Mouse (Mus musculus) brain, embryonic 18.5 days (tissue): ENCODE results near the gene Armc5.

Source experiments
- DNase-seq: peaks from one replicate; pipeline ENCODE4 v3.0.0-alpha.2; 2012; ENCODE audit warnings: low read depth, low spot score

The Armc5 gene

GRCm38 (mm10) chr7:128236856-128237592 lies at the start of gene Armc5:
Gene Armc5 (plus strand): TSS chr7:128237342.
- peak; percentile 10 for DNase-seq

DNA sequence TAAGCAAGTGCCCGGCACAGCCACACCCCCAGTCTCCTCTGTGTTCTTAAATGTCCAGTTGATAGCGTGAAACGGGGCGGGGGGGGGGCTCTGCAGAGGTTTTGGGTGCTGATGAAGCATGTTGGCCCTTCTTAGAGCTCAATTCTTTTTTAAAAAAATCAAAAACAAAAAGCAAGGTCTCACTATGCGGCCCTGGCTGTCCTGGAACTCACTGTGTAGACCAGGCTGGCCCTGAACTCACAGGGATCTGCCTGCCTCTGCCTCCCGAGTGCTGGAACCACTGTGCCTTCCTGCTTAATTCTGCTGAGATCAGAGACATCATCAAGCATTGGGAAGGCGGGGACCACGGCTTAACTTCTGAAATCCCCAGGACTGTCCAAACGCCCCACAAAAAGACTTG lies 35.5 kb upstream of the Armc5 start:
- DNase-seq, result no peak

DNA sequence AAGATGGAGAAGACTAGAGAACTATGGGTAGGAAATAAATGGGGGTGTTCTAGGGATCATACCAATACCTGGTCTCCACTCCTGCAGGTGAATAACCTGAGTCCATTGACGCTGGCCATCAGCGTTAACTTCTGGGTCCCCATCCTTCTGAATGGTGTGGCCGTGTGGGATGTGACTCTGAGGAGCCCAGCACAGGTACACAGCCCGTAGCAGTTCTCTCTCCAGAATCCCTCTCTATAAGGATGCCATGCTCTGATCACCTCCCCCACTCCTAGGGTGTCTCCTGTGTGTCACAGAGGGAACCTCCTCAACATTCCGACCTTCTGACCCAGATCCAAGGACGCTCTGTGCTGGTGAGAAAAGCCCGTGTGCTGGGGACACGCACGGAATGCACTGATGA lies 34.1 kb upstream of the Armc5 start:
- no peak for DNase-seq

- no peak for DNase-seq
Observed at GRCm38 (mm10) chr7:128204179-128204578, 33.0 kb upstream of the Armc5 start.

DNA sequence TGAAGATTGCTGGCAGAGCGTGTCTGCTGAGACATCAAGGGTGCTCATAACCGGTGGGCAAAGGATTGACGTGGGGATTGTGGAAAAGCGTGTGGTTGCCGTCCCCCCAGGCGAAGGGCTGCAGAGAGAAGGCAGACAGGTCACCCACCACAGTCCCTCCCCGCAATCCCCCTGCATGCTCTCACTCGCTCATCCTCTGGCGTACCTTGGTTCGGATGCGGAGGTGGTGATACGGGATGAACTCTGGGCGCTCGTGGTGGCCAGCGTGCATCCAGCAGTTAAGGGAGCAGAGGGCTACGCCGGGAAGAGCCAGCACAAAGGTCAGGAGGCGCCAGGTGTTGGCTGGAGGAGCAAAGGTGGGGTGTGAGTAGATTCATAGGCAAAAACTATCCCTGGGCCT lies 31.4 kb upstream of the Armc5 start:
- no peak for DNase-seq

GRCm38 (mm10) chr7:128206152-128206551 lies 31.0 kb upstream of the Armc5 start, which contains the start of gene Cox6a2:
Gene Cox6a2 (minus strand): TSS chr7:128206387.
- no peak for DNase-seq

GRCm38 (mm10) chr7:128208187-128208586 lies 29.0 kb upstream of the Armc5 start:
- peak; percentile 36 for DNase-seq

- no peak for DNase-seq
Observed at GRCm38 (mm10) chr7:128209826-128210225, 27.3 kb upstream of the Armc5 start.

DNA sequence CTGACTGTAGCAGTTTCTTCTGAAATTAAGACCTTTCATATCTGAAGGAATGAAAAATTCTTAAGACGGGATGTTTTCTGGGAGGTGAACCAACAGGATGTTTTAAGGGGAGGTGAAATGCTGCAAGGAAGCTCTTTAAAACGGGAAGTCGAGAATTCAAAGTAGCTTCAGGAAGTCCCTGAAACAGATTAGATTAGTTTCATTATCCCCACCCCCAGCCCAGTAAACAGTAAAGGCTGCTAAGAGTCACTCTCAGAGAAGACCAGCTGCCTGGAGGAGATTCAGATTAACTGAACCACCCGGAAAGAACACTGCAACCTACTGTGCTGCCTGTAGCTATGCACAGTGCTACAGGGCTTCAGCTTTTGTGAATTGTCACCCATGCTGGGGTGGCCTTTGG lies 17.2 kb upstream of the Armc5 start:
- no peak for DNase-seq

DNA sequence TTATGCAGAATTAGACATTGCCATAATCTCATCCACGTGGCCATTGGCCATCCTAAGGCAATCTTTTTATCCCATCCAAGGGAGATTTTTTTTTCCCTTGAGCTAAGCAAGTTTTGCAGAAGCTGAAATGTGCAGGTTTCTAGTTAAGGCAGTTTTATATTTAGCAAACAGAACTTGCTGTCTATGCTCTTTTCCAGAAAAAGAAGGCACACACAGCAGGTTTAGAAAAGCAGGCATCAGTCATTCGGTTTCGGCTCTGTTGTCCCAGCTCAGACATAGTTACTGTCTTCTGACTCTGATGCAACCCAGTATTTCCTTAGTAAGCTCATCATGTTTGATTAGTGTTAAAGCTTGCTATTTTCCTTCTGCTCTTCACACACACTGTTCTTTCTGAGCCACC lies 16.2 kb upstream of the Armc5 start:
- no peak for DNase-seq

- DNase-seq, result no peak
Observed at GRCm38 (mm10) chr7:128231741-128232140, 5.4 kb upstream of the Armc5 start.

DNA sequence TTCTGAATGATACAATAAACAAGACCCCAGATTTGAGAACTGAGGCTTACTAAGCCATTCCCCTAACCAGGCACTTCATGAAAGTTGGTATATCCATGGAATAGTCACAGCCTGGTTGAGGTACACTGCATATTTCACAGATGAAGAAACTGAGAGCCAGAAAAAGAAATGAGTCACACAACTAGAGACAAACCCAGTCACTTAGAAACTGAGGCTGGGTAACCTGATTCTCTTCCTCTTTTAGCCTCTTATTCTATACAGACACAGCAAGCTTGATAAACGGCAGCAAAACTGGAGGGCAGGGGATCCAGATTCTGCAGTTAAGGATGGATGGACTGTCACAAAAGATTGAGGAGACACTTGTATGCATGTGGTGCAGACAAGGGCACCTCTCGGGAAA lies 2.3 kb upstream of the Armc5 start:
- DNase-seq, result no peak

GRCm38 (mm10) chr7:128235481-128235880 lies 1.7 kb upstream of the Armc5 start:
- DNase-seq, result no peak

DNA sequence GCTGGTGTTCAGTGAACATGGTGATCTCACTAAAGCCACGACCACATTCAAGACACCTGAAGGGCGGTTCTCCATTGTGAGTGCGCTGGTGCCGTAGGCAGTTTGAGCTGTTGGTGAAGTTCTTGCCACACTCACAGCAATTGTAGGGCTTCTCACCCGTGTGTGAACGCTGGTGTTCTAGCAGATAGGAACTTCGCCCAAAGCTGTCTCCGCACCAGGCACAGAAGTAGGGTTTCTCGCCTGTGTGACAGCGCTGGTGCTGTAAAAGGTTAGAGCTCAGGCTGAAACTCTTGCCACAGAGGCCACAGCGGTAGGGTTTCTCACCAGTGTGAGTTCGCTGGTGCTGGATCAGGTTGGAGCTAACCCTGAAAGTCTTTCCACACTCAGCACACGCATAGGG lies 716 bp upstream of the Armc5 start:
- DNase-seq, result no peak

- DNase-seq, result peak; percentile 4
Observed at GRCm38 (mm10) chr7:128237593-128237926, 418 bp downstream of the Armc5 start.

GRCm38 (mm10) chr7:128237927-128238778 lies 1.0 kb downstream of the Armc5 start, which contains the start of gene 9130023H24Rik:
Gene 9130023H24Rik (minus strand): TSS chr7:128238031.
- peak; percentile 95 for DNase-seq

DNA sequence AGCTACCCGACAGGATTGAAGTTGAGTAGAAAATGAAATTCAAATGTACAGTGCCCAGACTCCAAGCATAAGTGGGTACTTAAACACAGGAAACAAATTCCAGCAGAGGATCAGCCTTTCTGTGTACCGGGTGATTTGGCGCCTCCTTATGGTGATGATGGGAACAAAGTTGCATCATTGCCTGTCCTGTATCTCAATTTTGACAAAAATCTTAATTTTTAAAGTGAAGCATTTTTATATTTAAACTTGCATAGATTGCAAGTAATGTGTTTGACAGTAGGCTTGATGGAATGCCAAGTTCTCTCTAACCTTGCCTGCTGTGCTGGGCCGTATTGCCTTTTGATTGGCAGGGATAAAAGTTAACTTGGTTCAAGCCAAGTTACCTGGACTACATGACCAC lies 1.8 kb downstream of the Armc5 start:
- DNase-seq, result no peak

DNA sequence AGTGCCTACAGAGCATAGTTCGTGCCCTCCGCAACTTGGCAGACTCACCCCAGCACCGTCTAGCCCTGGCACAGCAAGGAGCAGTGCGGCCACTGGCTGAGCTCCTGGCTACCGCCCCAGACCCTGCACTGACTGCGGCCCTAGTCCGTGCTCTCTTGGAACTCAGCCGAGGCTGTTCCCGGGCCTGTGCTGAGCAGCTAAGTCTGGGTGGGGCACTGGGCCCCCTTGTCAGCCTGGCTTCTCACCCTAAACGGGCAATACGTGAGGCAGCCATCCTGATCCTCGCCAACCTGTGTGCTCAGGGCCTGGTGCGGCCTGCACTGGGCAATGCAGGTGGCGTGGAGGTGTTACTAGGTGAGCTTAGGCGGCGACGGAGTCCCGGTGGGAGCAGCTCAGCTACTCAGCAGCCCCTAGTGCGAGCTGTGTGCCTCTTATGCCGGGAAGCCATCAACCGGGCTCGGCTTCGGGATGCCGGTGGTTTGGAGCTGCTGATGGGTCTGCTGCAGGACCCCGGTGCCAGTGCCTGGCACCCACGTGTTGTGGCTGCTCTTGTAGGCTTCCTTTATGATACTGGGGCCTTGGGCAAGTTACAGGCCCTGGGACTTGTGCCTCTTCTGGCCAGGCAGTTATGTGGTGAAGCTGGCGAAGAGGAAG lies 3.1 kb downstream of the Armc5 start:
- DNase-seq, result no peak

GRCm38 (mm10) chr7:128242331-128242730 lies 5.2 kb downstream of the Armc5 start:
- no peak for DNase-seq

DNA sequence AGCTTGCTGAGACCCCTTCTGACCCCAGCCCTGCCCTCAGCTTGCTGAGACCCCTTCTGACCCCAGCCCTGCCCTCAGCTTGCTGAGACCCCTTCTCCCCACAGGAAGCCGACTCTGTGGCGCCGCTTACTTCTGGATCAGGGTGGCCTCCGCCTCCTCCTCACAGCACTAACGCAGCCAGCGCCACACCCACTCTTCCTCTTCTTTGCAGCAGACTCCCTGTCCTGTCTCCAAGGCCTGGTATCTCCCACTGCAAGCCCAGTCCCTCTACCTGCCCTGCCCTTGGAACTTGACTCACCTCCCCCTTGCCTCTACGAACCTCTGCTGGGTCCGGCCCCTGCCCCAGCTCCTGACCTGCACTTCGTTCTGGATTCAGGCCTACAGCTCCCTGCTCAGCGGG lies 6.8 kb downstream of the Armc5 start:
- no peak for DNase-seq

DNA sequence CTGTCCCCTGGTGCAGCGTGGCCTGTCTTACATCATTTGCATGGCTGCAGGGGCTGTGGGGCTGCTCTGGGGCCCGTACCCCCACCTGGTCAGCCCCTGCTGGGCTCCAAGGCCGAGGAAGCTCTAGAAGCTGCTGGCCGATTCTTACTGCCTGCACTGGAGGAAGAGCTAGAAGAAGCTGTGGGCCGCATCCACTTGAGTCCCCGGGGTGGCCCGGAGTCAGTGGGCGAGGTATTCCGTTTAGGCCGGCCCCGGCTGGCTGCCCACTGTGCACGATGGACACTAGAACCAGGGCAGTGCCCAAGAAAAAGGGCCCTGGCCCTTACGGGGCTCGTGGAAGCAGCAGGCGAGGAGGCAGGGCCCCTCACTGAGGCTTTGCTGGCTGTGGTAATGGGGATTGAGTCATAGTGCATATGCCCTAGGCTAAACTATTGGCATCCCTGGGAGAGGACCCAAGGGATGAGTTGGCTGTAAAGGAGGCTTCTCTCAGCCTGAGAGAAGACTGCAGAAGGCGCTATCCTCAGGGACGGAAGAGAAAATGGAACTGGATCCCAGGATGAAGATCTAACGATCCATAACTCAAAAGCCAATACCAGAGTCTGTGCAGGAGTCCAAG lies 7.4 kb downstream of the Armc5 start:
- DNase-seq, result no peak

DNA sequence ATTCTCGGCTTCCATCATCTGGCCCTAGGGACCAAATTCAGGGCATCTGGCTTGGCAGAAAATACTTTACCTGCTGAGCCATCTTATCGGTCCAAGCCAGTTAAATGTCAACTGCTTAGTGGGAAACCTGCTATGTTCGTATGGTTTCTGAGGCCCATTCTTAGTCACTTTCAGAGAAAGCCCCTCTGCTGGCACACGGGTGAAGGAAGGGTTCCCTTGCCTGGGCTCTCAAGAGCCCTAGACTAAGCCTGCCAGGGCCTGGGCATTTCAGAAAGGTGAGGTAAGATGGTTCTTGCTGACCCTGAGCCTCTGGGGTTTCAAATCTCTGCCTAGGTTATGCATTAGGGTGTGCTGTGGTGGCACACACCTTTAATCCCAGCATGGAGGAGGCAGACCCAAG lies 8.4 kb downstream of the Armc5 start:
- DNase-seq, result no peak
